Mouse (Mus musculus) layer of hippocampus, postnatal 25 days (tissue): ENCODE data around the gene Tti1. TPM values are rescaled to one million over a fixed set of nuclear protein-coding genes. Genes with fewer than 3 reads are reported as not detected.

Experiments
- DNase-seq, 2 experiments: peaks; one replicate each; pipeline ENCODE4 v3.0.0; 2022; ENCODE audit warnings: mixed read lengths in 2 of 2, low spot score in 1 of 2; ENCODE audit errors: extremely low spot score in 1 of 2
- total RNA-seq, 2 experiments: library from RNA; stranded (reverse); gene quantifications; 2 replicates each; pipeline ENCODE4 v1.2.3; 2021

Tti1 gene
- total RNA-seq, 2 experiments from 2014 or later = 19.3 to 20.0 TPM

- no peak for DNase-seq
Measured at GRCm38 (mm10) chr2:157982727-157983126, 45.5 kb downstream of the Tti1 start.

DNA sequence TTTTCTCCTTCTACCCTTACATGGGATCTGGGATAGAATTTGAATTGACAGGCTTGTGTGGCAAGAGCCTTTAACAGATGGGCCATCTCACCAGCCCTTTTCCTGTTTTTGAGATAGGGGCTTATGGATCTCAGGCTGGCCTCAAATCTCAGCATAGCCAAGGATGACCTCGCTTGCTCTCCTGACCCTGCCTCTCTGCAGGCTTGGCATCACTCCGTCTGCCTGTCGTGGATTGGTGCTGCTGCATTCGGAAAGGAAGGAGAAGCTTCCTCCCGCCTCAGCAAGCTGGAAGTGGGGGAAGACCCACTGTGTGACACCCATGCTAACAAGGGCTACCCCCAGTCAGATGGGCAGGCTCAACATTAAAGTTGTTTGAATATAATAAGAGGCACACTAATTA, 49.0 kb downstream of the Tti1 start:
- no peak for DNase-seq

GRCm38 (mm10) chr2:157975595-157975994, 52.6 kb downstream of the Tti1 start:
- no peak for DNase-seq

GRCm38 (mm10) chr2:157974604-157975501, 53.4 kb downstream of the Tti1 start:
- no peak for DNase-seq

DNA sequence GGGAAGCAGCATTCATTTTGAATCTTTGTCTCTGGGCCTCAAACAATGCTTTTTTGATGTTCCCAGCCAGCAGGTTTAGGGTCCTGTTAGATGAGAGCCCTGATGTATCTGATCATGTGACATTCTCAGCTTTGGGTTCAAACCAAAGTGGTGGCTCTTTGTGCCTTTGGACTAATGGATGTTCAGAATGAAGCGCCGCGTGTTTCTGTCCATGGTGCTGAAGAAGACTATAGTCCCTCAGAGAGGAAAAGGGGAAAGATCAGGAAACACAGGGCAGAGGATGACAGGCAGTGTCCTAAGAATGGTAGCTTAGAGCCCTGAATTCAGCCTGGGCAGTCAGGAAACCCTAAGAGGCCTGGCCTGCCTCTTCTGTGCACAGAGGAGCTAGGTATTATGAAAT, 57.6 kb downstream of the Tti1 start:
- DNase-seq = no peak

- DNase-seq = no peak
Measured at GRCm38 (mm10) chr2:157970124-157970523, 58.1 kb downstream of the Tti1 start.

- no peak for DNase-seq
Measured at GRCm38 (mm10) chr2:157967856-157968255, 60.4 kb downstream of the Tti1 start.

GRCm38 (mm10) chr2:157957707-157958108, 70.5 kb downstream of the Tti1 start:
- DNase-seq = no peak

DNA sequence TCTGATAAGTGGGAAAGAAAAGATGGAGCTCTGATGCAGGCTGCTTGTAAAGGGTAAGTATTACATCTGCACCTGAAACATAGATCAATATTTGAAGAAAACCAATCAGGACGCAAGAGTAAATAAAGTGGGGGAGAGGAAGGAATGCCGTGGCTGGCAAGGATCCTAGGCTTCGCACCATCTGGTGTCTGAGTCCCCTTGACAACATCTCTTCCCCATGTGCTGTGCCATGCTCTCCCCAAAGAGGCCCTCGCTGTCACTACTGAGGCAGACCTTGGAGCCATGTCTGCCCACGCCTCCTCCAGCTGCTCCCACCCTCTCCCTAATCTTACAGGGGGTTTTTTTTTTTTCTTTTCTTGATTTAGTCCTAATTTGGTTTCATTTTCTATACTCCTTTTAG, 74.3 kb downstream of the Tti1 start:
- DNase-seq = peak in 1 of 2 experiments; percentile 18

DNA sequence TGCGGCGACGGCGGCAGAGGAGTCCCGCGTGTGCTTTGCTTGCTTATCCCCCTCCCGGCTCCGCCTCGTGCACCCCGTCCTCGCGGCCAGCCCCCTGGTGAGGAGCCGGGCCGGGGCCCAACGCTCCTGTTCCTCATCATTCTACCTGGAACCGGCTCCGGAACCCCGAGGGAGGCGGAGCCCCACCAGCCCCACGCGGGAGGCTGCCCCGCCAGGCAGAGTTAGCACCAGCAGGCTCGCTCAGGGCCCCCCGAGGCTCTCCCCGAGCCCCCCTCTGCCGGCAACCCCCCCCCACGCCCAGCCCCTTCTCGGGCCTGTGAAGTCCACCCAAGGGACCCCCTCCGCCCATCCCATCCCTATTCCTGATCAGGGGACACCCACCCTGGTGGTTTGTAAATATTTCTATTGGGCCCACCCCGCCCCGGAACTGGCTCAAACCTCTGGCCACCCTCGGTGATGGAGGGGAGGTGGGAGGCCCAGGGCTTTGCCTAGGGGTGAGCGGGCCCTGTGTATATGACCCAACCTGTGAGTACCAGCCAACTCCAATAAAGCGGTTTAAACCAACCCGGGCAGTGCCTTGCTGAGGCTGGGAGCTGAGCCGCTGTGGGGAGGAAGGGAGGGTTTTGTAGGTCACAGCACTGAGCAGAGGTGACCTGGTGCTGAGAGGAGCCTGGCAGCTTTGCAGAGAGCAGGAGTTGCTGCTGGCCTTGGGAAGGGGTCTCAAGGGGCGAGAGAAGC, 83.9 kb downstream of the Tti1 start:
- DNase-seq = no peak

- peak; percentile 71 to 72 for DNase-seq
Measured at GRCm38 (mm10) chr2:157943514-157944155, 84.6 kb downstream of the Tti1 start.

- no peak for DNase-seq
Measured at GRCm38 (mm10) chr2:157940586-157941185, 87.5 kb downstream of the Tti1 start.

GRCm38 (mm10) chr2:157936676-157937075, 91.6 kb downstream of the Tti1 start:
- DNase-seq = no peak

DNA sequence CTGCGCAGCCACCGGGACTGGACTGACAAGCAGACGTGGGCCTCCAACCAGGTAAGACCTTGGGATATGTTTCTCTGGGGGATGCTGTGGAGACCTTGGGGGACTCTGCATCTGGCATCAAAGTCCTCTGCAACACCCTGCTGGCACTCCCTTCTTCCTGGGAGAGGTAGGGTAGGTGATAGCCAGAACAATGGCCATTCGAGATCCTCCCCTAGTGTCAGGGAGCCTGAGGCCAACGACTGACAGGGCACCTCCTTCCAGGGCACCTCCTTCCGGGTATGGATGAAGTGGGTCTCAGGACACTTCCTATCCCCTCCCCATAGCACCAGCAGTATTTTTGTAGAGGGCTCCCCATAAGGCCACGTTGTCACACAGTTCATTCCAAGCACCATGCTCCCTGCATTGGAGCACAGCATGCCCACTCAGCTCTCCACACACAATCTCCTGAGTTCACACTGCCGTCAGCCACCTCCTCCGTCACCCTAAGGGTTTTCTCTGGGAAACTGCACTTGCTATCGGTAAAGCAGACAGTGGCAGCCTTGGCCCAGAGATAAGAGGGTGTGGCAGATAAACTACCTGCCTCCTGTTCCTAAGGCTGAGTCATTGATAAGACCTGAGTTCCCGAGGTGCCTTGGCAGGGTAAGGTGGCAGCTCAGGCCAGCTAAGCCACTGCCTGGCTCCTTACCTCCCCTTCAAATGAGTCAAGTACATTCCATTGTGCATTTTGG, 92.6 kb downstream of the Tti1 start:
- DNase-seq = no peak

GRCm38 (mm10) chr2:157932655-157933054, 95.6 kb downstream of the Tti1 start:
- DNase-seq = no peak

Other genes with a start within 250 kb of the Tti1 start
- gene Vstm2l, start 113.8 kb downstream of the Tti1 start, total RNA-seq = 100 to 1,000 TPM; 114 to 131 TPM
- 10 to 100 TPM; 40.6 to 45.5 TPM for gene Rprd1b, start 64 bp upstream of the Tti1 start, total RNA-seq
- 10 to 100 TPM in 1 of 2 experiments, 1 to 10 TPM in 1; 6.3 to 11.2 TPM for gene Tgm2, start 118.0 kb upstream of the Tti1 start, total RNA-seq
- 1 to 10 TPM; 3.7 to 4.2 TPM for gene D630003M21Rik, start 200.8 kb upstream of the Tti1 start, total RNA-seq
- gene Bpi, start 229.7 kb upstream of the Tti1 start, total RNA-seq = not detected